Mouse (Mus musculus) G1E (cell line): ENCODE results near the gene Eif4a2.

Experiments used
- CTCF ChIP-seq: IDR thresholded peaks from 2 replicates; pipeline ENCODE4 v1.5.1; 2012; ENCODE audit warnings: low read depth, low read length, inconsistent platforms, mixed read lengths
- POLR2AphosphoS5 ChIP-seq: IDR thresholded peaks from 2 replicates; pipeline ENCODE4 v1.6.1; 2012; ENCODE audit warnings: low read depth, low read length, inconsistent platforms; ENCODE audit not compliant: insufficient replicate concordance
- TAL1 ChIP-seq: conservative IDR thresholded peaks from 2 replicates; pipeline ENCODE4 v1.6.1; 2012; ENCODE audit warnings: low read depth, low read length, inconsistent platforms, mixed read lengths

- TF ChIP-seq CTCF (no peak), TAL1 (no peak), POLR2AphosphoS5 (no peak)
These were observed 1.1 kb upstream of the Eif4a2 start for GRCm38 (mm10) chr16:23106121-23106520.
